Mouse (Mus musculus) heart, postnatal 0 days (tissue): Measurements from ENCODE around the gene Zfp708.

Experiments used
- CTCF ChIP-seq: IDR thresholded peaks from 2 replicates; pipeline ENCODE4 v1.5.1; 2016; ENCODE audit warnings: antibody characterized with exemption, control low read depth, low read depth
- EP300 ChIP-seq: IDR thresholded peaks from 2 replicates; pipeline ENCODE4 v1.6.1; 2016; ENCODE audit warnings: antibody characterized with exemption, low read depth

DNA sequence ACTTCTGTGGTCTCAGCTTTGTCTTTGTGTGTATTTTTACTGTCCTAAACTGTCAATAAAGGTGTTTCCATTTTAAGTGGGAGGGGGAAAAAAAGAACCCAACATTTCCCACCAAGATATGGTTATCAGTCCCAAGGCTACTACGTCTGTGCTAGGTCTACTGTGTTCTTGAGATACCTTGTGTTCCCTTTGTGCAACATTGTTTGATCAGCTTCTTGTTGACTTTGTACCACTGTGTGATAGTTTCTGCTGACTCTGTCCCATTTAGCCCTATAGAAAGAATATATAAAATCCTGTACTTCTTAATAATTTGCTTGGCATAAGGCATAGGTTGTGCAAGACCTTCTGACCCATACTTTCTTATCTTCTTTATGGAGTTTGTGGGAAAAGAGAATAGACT lies 7.6 kb downstream of the Zfp708 start:
- no peak for TF ChIP-seq CTCF
- no peak for TF ChIP-seq EP300
